Mouse (Mus musculus) lung, embryonic 15.5 days (tissue): Measurements from ENCODE around the gene Cnpy1. TPM values are rescaled to one million over a fixed set of nuclear protein-coding genes. Genes with fewer than 3 reads are reported as not detected.

ENCODE experiments used
- ATAC-seq: fragments of 200-750 bp; cut with Nextera tagmentation; 2 replicates; pipeline ENCODE4 v1.8.0; 2017; ENCODE audit warnings: moderate number of reproducible peaks, borderline replicate concordance; ENCODE audit not compliant: low FRiP score, low TSS enrichment; ENCODE audit errors: extremely low read depth
- H3K27ac ChIP-seq: fragments of 300-500 bp; sonication (generic); 2 replicates; pipeline ENCODE4 v1.5.1; 2015; ENCODE audit warnings: moderate library complexity, mild to moderate bottlenecking, inconsistent platforms
- H3K27me3 ChIP-seq: fragments of 300-500 bp; sonication (generic); 2 replicates; pipeline ENCODE4 v1.6.1; 2015; ENCODE audit warnings: inconsistent platforms
- H3K36me3 ChIP-seq: fragments of 300-500 bp; sonication (generic); 2 replicates; pipeline ENCODE4 v1.6.1; 2015; ENCODE audit warnings: inconsistent platforms
- H3K4me1 ChIP-seq: fragments of 300-500 bp; sonication (generic); 2 replicates; pipeline ENCODE4 v1.6.1; 2015; ENCODE audit warnings: inconsistent platforms
- H3K4me2 ChIP-seq: fragments of 300-500 bp; sonication (generic); 2 replicates; pipeline ENCODE4 v1.6.1; 2015; ENCODE audit warnings: inconsistent platforms, mild to moderate bottlenecking, moderate library complexity
- H3K4me3 ChIP-seq: fragments of 300-500 bp; sonication (generic); 2 replicates; pipeline ENCODE4 v1.5.1; 2015; ENCODE audit warnings: mild to moderate bottlenecking, inconsistent platforms
- H3K9ac ChIP-seq: fragments of 300-500 bp; sonication (generic); 2 replicates; pipeline ENCODE4 v1.6.1; 2015; ENCODE audit warnings: inconsistent platforms
- H3K9me3 ChIP-seq: fragments of 300-500 bp; sonication (generic); 2 replicates; pipeline ENCODE4 v1.6.1; 2016; ENCODE audit warnings: inconsistent platforms
- WGBS: fragments of 180-500 bp; shearing (Covaris S2); methylation state at CpG from one replicate; pipeline ENCODE4 v1.1.7; 2015; 5-methylcytosine and 5-hydroxymethylcytosine counted together
- polyA plus RNA-seq: library from polyadenylated mRNA; unstranded; fragments of >200 nt; fragmentation: Nextera tagmentation; extraction: Ambion mirVana; gene quantifications from 2 replicates; pipeline ENCODE4 v1.2.1, GENCODE M21; 2015

Gene Cnpy1
- polyA plus RNA-seq, 1 experiment from 2014 or later = 0.56 TPM

DNA sequence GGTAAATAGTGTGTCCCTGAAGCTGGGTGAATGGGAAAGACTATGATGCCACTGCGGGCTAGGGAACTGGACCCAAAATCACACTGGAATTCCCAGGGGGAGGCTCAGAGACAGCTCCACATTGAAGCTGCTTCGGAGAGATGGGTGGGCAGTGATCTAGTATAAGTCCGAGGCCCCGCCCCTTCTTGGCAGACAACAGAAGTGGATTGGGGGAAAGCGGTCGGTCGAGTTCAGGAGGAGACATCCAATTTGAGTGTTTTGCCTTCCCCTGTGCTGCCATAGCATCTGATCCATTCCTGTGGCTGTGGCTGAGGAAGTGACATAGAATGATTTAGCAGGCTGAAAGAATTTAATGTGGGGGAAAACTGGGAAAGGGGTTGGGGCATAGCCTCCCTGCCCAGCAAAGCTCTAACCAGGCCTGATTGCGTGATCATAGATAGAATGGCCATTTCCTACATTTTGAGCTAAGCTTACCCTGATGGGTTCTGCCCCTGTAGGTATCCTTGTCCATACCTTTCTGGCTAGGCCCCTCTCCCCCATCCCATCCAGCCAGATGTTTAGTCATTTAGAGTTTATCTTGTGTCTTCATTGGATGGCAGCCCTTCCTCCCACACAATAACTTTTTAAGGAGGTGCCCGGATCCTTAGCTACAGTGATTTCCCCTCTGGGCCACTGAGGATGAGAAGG is 88.4 kb downstream of the Cnpy1 start:
- Histone ChIP-seq H3K27me3 (peaks cover 97% of the 10 kb centered on the region), H3K9ac (no peak overlapping the region), H3K4me1 (no peaks in the 10 kb centered on the region), H3K9me3 (no peaks in the 10 kb centered on the region), H3K4me2 (no peak overlapping the region), H3K4me3 (no peak overlapping the region), H3K27ac (no peak overlapping the region), H3K36me3 (no peaks in the 10 kb centered on the region)
- 3% methylated on average over 9 of the region's 9 CpGs for WGBS
- ATAC-seq = no peak

Other genes with a start within 250 kb of the Cnpy1 start
- 57.6 and 60.4 TPM in 2 replicates for gene Insig1, start 174.4 kb downstream of the Cnpy1 start, polyA plus RNA-seq
- not detected in 2 replicates for gene En2, start 80.1 kb downstream of the Cnpy1 start, polyA plus RNA-seq
- gene Rbm33, start 71.3 kb upstream of the Cnpy1 start, polyA plus RNA-seq = 13.3 and 13.9 TPM in 2 replicates
- gene Shh, start 221.4 kb upstream of the Cnpy1 start, polyA plus RNA-seq = 12.0 and 12.6 TPM in 2 replicates